Mouse (Mus musculus): ENCODE measurements around the gene Tekt4.

Gene Tekt4

GRCm38 (mm10) chr17:25429886-25430285 is 24.5 kb upstream of the Tekt4 start:
- in situ Hi-C loops (cut with MboI; ENCODE audit: low pct_unique_long_range_greater_than_20kb in 1 of 2, low sequenced_read_pairs in 2 of 2, unreplicated experiment in 1 of 2) = no loop called here

- in situ Hi-C loops (cut with MboI; ENCODE audit: low pct_unique_long_range_greater_than_20kb in 1 of 2, low sequenced_read_pairs in 2 of 2, unreplicated experiment in 1 of 2) = no loop called here
Measured at GRCm38 (mm10) chr17:25430534-25430933, 23.9 kb upstream of the Tekt4 start.

- in situ Hi-C loops (cut with MboI; ENCODE audit: low pct_unique_long_range_greater_than_20kb in 1 of 2, low sequenced_read_pairs in 2 of 2, unreplicated experiment in 1 of 2) = no loop called here
Measured at GRCm38 (mm10) chr17:25432433-25433181, 21.8 kb upstream of the Tekt4 start.

DNA sequence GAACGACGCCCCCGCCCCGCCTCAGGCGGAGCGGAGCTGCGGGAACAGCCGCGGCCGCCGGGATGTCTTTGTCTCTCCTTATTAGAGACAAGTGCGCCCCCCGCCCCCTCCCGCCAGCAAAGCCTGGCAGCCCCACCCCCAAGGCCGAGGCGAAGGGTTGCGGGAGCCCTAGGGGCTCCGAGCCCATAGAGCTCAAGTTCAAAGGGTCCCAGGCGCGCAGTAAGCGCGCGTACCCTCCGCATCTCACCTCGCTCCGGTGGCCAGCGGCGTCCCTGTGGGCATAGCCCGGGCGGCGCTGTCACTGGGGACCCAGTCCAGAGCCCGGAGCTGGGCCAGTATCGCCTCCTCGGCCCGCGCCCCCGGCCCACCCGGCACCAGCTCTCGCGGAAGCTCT is 21.2 kb upstream of the Tekt4 start:
- in situ Hi-C loops (cut with MboI; ENCODE audit: low pct_unique_long_range_greater_than_20kb in 1 of 2, low sequenced_read_pairs in 2 of 2, unreplicated experiment in 1 of 2) = no loop called here

GRCm38 (mm10) chr17:25433617-25434606 is 20.5 kb upstream of the Tekt4 start, which contains the start of gene Cacna1h:
TSS of gene Cacna1h (minus strand) at chr17:25433783.
- in situ Hi-C loops (cut with MboI; ENCODE audit: low pct_unique_long_range_greater_than_20kb in 1 of 2, low sequenced_read_pairs in 2 of 2, unreplicated experiment in 1 of 2) = no loop called here

DNA sequence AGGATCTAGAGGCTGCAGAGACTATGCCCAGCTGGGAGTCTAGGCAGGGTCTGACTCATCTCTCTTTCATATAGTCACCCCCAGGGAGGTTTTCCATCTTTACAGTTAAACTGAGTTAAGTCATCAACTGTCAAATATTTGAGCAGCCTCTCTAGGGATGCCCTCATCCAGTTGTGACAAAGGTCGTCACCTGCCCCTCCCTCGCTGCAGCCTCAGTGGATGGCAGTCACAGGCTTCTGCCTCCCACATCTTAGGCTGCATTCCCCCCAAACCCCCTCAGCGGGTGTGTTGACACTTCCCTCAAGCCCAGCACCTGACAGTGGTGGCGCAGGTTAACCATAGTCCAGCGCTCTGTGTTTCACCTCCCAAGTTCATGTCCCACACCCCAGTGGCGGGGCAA is 13.0 kb upstream of the Tekt4 start:
- in situ Hi-C loops (cut with MboI; ENCODE audit: low pct_unique_long_range_greater_than_20kb in 1 of 2, low sequenced_read_pairs in 2 of 2, unreplicated experiment in 1 of 2) = no loop called here

GRCm38 (mm10) chr17:25442889-25443288 is 11.5 kb upstream of the Tekt4 start:
- in situ Hi-C loops (cut with MboI; ENCODE audit: low pct_unique_long_range_greater_than_20kb in 1 of 2, low sequenced_read_pairs in 2 of 2, unreplicated experiment in 1 of 2) = no loop called here

- in situ Hi-C loops (cut with MboI; ENCODE audit: low pct_unique_long_range_greater_than_20kb in 1 of 2, low sequenced_read_pairs in 2 of 2, unreplicated experiment in 1 of 2) = no loop called here
Measured at GRCm38 (mm10) chr17:25445074-25445473, 9.3 kb upstream of the Tekt4 start.

GRCm38 (mm10) chr17:25445841-25446240 is 8.6 kb upstream of the Tekt4 start:
- in situ Hi-C loops (cut with MboI; ENCODE audit: low pct_unique_long_range_greater_than_20kb in 1 of 2, low sequenced_read_pairs in 2 of 2, unreplicated experiment in 1 of 2) = no loop called here

DNA sequence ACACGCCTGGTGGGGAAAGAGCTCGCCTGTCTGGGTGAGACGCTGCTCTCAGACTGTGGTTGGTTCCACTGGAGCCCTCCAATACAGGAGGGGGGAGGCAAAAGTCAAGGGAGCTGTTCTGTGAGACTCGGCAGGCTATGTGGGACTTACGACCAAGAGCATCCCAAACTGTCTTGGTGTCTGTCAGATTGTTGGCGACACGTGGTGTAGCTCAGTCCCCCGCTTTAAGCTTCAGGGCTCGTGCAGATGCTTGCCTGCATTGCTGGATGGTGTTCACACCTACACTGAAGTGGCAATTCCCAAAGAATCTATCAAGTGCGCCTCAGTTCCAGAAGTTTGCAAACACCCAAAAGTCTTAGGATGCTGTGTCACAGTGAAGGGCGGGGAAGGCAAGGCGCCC is 6.5 kb upstream of the Tekt4 start:
- in situ Hi-C loops (cut with MboI; ENCODE audit: low pct_unique_long_range_greater_than_20kb in 1 of 2, low sequenced_read_pairs in 2 of 2, unreplicated experiment in 1 of 2) = no loop called here

DNA sequence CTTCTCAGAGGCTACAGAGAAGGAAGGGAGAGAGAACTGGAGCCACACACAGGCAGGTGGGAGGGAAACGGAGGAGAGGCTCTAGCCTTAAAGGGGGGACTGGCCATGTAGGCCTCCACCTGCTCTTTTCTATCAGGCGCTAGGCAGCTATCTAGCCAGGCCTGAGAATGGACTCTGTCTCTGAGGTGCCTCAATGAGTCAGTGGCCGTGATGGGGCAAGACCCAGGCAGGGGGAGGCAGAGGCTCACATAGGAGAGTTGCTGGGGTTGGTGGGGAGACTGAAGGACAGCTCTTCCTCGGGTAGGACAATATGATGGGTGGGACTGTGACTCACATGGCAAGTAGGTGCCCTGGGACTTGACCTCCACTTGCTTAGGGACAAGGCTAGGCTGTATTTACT is 4.1 kb upstream of the Tekt4 start:
- in situ Hi-C loops (cut with MboI; ENCODE audit: low pct_unique_long_range_greater_than_20kb in 1 of 2, low sequenced_read_pairs in 2 of 2, unreplicated experiment in 1 of 2) = no loop called here

GRCm38 (mm10) chr17:25452246-25452965 is 2.0 kb upstream of the Tekt4 start:
- in situ Hi-C loops (cut with MboI; ENCODE audit: low pct_unique_long_range_greater_than_20kb in 1 of 2, low sequenced_read_pairs in 2 of 2, unreplicated experiment in 1 of 2) = no loop called here

DNA sequence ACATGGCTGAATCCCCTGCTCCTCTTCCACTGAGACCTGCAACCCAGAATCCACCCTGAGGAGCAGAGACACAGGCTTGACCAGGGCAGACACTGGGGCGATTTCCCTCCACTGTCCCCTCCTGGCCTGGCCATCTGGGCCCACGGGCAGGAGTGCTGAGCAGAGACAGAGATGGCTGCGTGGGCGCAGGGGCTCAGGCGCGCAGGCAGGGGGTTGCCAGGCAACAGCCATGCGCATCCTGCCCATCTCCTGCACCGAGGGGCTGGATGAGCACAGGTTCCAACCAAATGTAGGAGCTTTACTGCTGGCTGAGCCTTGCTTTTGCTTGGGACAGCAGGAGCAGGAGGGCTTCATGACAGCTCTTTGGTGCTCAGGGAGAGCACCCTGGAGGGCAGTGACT is 2.1 kb downstream of the Tekt4 start:
- in situ Hi-C loops (cut with MboI; ENCODE audit: low pct_unique_long_range_greater_than_20kb in 1 of 2, low sequenced_read_pairs in 2 of 2, unreplicated experiment in 1 of 2) = loop anchor here in 1 of 2 experiments (5.0 kb wide), 1 partner anchor 64 kb away; no protein-coding TSS in a partner anchor

- in situ Hi-C loops (cut with MboI; ENCODE audit: low pct_unique_long_range_greater_than_20kb in 1 of 2, low sequenced_read_pairs in 2 of 2, unreplicated experiment in 1 of 2) = no loop called here
Measured at GRCm38 (mm10) chr17:25462236-25462875, 7.9 kb downstream of the Tekt4 start.

GRCm38 (mm10) chr17:25463326-25463945 is 9.0 kb downstream of the Tekt4 start:
- in situ Hi-C loops (cut with MboI; ENCODE audit: low pct_unique_long_range_greater_than_20kb in 1 of 2, low sequenced_read_pairs in 2 of 2, unreplicated experiment in 1 of 2) = no loop called here

- in situ Hi-C loops (cut with MboI; ENCODE audit: low pct_unique_long_range_greater_than_20kb in 1 of 2, low sequenced_read_pairs in 2 of 2, unreplicated experiment in 1 of 2) = no loop called here
Measured at GRCm38 (mm10) chr17:25464091-25464490, 9.7 kb downstream of the Tekt4 start.

DNA sequence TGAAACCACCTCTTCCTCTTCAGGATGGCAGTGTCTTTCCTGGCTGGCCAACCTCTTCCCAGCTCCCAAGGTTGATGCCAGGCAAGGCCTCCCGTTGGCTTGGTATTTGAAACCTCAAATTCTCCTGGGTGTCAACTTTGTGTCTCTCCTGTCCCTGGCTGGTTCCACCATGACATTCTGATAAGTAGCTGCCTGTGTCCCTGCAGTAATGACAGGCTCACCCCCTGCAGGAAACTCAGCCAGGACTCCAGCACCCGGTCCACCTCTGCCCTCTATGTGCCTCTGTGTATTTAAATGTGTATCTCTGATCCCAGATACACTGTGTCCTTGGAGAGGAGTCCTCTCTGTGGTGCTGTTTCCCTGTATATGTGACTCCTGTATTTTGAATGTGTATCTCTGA is 11.8 kb downstream of the Tekt4 start:
- in situ Hi-C loops (cut with MboI; ENCODE audit: low pct_unique_long_range_greater_than_20kb in 1 of 2, low sequenced_read_pairs in 2 of 2, unreplicated experiment in 1 of 2) = no loop called here

GRCm38 (mm10) chr17:25467781-25468180 is 13.4 kb downstream of the Tekt4 start:
- in situ Hi-C loops (cut with MboI; ENCODE audit: low pct_unique_long_range_greater_than_20kb in 1 of 2, low sequenced_read_pairs in 2 of 2, unreplicated experiment in 1 of 2) = no loop called here

All from mouse embryonic stem cell (cell line).